Mouse (Mus musculus) kidney, adult 2 months (tissue): ENCODE data around the gene Wdr81.

Experiments
- CTCF ChIP-seq: fragments of 200-500 bp; conservative IDR thresholded peaks from 2 replicates; pipeline ENCODE4 v1.5.1; 2011; ENCODE audit warnings: low read depth, mild to moderate bottlenecking, control low read depth, low read length, moderate library complexity, mixed read lengths; ENCODE audit not compliant: insufficient read depth, insufficient read length
- POLR2A ChIP-seq: fragments of 200-500 bp; IDR thresholded peaks from one replicate; pipeline ENCODE4 v1.6.1; 2011; ENCODE audit warnings: low read depth, low read length, control low read depth

GRCm38 (mm10) chr11:75429019-75429705 is 25.4 kb downstream of the Wdr81 start:
- TF ChIP-seq CTCF (no peak), POLR2A (no peak)
